Mouse (Mus musculus) right cerebral cortex, postnatal 10 days (tissue): ENCODE data around the gene Cnot8.

Experiments
- DNase-seq, 2 experiments: peaks; one replicate each; pipeline ENCODE4 v3.0.0; 2021; ENCODE audit warnings: low spot score in 2 of 2

The Cnot8 gene

GRCm38 (mm10) chr11:58103344-58103653, 654 bp upstream of the Cnot8 start:
- DNase-seq: no peak

DNA sequence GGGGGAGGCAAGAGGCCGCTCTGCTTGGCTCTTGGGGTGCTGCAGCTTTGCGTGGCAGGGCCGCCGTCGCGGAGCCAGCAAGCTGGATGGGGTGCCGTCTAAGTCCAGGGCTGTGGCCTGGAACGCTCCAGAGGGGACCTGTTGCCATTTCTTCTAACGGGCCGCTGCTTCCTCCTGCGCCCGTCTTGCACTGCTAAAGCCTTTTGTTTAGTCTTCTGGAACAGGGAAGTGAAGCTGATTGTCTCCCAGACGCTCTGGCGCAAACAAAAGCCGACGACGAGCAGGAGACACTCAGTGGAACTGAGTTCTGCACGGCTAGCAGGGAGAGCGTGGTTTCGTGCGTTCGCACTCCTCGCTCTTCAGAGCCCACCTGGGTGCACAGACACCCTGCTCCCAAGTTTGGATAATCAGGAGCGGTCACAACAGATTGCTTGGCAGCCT, 418 bp downstream of the Cnot8 start:
- peak; percentile 66 to 67 for DNase-seq

DNA sequence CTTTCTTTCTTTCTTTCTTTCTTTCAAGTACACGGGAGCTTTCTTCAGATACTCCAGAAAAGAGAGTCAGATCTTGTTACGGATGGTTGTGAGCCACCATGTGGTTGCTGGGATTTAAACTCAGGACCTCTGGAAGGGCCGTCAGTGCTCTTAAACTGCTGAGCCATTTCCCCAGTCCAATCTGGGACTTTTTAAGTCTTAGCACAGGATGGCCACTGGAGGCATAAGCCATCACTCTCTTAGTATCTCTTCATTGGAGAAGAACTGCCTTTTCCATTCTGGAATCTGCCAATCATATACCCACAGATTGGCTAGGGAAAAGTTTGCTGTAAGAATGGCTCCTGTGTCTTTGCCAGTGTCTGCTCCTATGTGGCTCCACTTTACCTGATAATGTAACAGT, 3.1 kb downstream of the Cnot8 start:
- DNase-seq: no peak

DNA sequence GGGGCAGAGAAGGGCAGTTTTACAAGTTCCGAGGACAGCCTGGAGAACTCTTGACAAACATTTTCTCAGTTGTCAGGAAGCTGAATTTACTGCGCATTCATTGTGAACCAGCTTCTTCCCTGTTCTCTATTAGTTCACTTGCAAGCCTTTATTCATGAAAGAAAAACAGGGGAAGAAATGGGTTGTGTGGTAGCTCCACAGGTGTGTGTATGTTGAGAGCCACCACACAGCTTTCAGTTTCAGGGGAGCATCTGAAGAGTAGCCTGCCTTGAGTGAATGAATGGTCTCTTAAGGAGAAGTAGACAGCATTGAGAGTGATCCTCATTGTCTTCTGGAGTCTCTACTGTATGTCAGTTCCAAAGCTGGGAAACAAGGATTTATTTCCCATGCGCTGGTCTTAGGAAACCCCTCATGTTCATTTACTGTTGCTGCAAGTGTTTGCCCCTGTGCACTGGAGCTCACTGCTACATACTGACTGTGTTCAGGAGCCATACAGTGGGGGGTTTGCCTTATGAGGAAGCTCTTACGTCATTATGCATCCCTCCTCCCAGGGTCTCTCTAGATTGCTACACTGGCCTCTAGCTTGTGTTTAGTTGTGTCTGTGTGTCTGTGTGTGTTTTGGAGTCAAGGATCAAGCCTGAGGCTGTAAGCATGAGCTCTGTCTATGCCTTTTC, 3.8 kb downstream of the Cnot8 start:
- no peak for DNase-seq

DNA sequence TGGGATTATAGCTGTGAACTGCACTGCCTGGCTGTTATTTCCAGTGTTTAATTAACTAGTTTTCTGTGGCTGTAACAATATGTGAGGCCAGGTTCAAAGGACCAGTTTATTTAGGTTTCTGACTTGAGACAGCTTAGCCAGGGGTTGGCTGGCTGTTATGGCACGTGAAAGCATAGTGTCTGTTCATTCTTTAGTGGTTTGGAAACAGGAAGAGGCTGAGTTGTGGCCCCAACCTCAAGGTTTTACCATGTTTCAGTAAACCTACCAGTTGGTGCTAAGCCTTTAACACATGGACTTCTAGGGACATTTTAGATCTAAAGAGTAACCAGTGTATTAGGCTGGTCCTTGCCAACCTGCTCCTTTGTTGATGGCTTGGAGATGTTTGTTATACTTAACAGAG, 12.6 kb downstream of the Cnot8 start:
- no peak for DNase-seq

- no peak for DNase-seq
Observed at GRCm38 (mm10) chr11:58117044-58117652, 13.2 kb downstream of the Cnot8 start.

DNA sequence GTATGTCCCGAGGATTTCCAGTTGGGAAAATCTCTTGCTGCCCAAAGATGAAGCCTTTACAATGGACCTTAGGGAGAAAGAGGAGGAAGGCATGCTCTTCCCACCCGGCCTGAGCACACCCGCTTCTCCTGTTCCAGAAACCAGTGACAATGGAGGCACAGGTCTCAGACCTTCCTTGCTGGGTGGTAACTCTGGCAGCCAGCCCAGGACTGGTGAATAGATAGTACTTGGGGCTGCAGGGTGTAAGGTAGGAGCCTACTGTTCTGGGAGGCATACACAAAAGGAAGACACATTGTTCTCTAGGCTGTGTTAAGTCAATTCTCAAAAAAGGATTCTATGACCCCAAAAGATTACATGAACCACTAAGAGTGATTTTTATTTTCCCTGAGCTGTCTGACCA, 16.7 kb downstream of the Cnot8 start:
- no peak for DNase-seq

DNA sequence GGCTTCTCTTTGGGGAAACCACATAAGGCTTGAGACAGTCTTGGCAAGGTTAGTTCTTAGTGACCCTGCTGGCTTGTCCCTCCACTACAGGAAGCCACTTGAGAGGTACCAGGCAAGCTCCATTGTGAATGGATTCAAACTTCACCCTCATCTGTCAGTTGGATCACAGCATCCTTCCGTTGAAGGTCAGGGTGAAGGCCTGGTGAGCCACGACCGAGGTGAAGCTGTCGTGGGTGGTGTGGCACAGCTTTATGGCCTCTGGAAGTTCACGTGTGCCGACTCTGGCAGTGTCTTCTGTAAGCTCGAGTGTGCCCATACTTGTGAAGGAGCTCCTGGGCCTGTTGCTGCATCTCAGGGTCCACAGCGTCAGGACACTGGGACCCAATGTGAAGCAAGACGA, 17.4 kb downstream of the Cnot8 start:
- DNase-seq: no peak

- no peak for DNase-seq
Observed at GRCm38 (mm10) chr11:58123711-58124110, 19.8 kb downstream of the Cnot8 start.

GRCm38 (mm10) chr11:58125021-58125420, 21.1 kb downstream of the Cnot8 start:
- DNase-seq: no peak

DNA sequence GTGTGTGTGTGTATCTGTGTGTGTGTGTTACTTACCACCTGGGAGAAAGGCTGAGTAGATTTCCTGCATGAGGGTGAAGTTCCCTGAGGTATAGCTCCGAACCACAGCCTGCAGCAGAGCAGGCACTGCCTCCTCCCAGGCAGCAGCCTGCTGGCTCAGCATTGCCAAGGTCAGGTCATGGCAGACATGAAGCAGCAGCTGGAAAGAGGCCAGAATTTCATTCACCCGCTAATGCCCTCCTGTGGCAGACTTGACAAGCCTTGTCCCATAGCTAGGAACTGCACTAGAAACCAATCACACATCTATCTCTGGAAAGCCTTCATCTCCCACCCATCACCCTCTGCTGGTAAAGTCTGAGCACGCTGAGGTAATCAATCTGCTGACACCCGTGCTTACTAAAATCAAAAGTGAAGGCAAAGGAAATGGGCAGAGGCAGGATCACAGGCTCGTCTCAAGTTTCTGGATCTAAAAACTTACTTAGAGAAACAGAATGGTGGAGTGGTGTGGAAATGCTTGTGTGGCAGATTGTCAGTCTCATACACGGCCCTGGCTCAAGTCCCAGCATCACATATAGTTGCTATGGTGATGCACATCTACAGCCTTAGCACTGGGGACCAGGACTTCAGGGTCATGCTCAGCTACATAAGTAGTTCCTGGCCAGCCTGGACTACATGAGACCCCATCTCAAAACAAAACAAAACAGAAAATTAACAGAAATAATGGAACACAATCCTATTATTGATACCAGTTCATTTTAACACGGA, 22.6 kb downstream of the Cnot8 start:
- DNase-seq: peak; percentile 57 to 61

DNA sequence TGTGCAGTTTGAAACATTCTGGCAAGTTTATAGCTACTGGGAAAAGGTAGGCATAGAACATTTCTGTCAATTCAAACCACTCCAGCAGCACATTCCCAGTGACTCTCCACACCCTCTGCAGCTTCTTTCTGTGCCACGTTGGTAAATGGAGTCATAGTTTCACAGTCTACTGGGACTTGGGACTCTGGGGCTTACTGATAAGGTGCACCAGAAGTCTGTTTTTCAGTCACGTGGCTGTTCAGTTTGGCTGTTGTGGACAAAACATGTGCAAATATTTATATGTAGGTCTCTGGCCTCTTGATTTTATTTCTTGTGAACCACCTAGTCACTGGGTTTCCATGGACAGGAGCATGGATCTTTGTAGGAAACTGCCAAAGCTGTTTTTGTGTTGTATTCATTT, 23.6 kb downstream of the Cnot8 start:
- DNase-seq: no peak

DNA sequence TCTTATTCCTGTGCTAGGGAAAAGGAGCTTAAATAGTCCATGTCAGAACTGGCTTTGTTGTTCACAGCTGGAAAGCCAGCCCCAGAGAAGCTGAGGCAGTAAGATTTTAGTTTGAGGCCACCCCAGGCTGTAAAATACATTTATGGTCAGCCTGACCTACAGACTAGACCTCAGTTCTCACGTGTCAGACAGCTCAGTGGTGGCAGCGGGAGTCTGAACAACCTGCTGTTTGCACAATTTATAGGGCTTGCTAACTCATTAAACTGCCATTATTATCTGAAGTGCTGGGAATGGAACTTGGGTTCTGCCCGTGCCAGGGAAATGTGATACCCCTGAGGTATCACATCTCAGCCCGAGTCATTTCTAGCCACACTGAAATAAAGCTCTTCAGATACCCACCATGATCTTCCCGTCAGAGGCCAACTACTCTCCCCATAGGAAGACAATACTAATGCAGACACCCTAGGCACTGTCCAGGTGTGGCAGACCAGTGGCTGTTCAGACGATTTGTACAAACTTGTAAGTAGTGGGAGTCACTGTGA, 25.4 kb downstream of the Cnot8 start:
- no peak for DNase-seq

- DNase-seq: no peak
Observed at GRCm38 (mm10) chr11:58132026-58132425, 28.1 kb downstream of the Cnot8 start.

GRCm38 (mm10) chr11:58134869-58135268, 30.9 kb downstream of the Cnot8 start:
- no peak for DNase-seq

DNA sequence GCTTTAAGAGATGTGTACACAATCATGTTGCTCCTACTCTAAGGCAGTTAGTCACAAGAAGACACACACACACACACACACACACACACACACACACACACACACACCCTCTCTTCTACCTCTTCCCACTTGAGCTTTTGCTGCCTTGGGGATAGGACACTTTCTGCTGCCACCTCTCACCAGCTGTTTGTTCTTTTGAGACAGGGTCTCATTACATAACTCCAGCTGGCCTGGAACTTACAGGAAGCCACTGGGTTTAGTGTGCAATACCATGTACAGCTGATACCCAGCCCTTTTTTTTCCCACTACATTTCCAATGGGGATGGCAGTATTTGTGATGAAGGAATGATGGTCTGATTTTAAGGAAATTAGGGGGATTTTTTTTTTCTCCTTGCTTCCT, 31.3 kb downstream of the Cnot8 start:
- no peak for DNase-seq

DNA sequence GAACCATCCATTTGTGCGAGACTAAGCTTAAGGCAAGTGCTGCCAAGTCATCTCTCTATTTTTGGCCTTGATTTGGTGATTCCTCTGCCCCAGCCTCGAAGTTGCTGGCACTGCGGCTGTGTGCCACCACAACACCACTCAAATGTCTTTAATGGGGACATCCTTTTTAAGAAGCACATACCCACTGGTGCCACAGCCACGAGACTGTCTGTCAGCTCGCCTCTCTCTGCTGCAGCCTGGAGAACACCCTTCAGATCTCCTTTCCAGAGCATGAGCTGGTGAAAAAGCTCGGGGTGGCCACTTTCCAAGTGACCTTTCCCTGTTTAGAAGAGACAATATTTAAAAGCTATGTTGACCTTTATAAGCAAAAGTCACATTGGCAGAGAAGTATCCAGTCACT, 32.7 kb downstream of the Cnot8 start:
- DNase-seq: no peak

DNA sequence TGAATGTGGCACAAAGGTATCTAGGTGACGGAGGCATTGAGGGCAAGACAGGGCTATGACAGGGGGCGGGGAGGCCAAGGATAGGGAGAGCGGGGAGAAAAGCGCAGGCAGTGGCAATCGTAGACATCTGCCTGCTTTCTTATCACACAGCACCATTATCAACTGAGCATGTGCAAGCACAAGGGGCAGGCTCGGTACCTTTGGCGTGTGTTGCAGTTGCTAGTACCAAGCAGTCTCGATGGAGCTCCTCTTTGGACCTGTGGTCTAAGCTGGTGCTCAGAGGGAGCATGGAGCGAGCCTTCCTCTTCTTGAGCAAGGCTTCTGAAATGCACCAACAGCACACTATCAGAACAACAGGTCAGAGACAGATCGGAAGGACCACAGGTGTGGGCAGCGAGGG, 34.9 kb downstream of the Cnot8 start:
- no peak for DNase-seq

- no peak for DNase-seq
Observed at GRCm38 (mm10) chr11:58139466-58139865, 35.5 kb downstream of the Cnot8 start.

DNA sequence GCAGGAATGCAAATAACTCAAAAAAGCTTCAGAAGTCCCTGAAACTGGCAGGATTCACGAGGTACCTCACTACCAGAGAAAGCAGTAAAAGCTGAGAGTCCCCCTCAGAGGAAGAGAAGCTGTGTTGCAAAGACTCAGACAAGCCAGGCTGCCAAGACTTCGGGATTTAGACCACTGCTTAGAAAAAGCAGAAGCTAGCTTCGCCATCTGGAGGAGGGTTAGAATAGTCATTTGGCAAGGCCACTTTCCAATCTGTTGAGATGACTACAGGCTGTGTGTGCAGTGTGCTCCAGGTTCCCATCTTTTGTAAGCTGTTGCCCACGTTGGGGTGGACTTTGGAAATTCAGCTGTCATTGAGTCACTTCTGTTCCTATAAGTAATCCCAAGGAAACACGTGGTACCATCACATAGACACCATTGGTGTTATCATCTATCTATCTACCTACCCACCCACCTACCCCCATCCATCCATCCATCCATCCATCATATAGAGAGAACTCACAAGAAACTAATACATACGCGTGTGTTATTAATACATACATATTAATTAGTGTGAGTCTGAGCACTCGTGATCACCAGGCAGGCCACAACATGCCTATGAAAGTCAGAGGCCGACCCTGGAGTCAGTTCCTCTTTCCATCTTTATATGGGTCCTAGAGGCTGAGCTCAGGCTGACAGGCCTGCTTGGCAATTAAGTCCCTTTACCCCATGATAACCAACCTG, 39.9 kb downstream of the Cnot8 start:
- peak; percentile 67 to 84 for DNase-seq

DNA sequence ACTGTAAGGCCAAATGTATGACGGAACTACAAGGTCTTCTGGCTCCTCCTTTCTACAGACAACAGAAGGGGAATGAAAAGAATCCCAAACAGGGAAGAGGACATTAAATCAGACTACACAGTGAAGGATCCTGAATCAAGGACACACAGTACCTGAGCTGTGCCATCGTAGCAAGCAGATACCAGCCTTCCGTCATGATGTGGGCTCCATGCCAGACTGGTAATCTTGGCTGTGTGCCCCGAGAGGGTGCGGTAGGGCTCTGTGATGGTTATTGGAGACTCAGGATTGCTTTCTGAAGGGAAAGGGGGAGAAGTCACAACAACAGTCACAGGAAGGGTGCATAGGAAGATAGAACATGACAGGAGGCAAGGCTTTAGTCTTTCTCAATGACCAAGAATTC, 42.3 kb downstream of the Cnot8 start:
- no peak for DNase-seq

GRCm38 (mm10) chr11:58155458-58155857, 51.5 kb downstream of the Cnot8 start:
- no peak for DNase-seq
